In genomic region chr2:130689011-130689410, GRCm38 (mm10) we compare ENCODE assay signal across 17 mouse cellular contexts. TPM values are rescaled to one million over a fixed set of nuclear protein-coding genes. Genes with fewer than 3 reads are reported as not detected.
"Had no signal": no experiment of that assay in that cellular context is flagged by ENCODE, and none has a peak within 500 bp of the region (broad histone marks: within the 10 kb centered on the region; RNA-seq: fewer than 3 reads in every experiment).

No protein-coding gene starts in this region.

- H3K36me3 ChIP-seq: stomach, embryonic 15.5 days had no signal

- H3K4me2 ChIP-seq: lung, embryonic 14.5 days; midbrain, embryonic 12.5 days; midbrain, embryonic 15.5 days; neural tube, embryonic 13.5 days; neural tube, embryonic 15.5 days; stomach, embryonic 15.5 days had no signal

- H3K4me3 ChIP-seq: midbrain, embryonic 10.5 days; midbrain, embryonic 12.5 days; midbrain, embryonic 15.5 days; neural tube, embryonic 13.5 days; neural tube, embryonic 15.5 days; stomach, embryonic 15.5 days had no signal

- DNase-seq: lung, adult 18-20 months; lung, embryonic 14.5 days; lung, postnatal 10 days; lung, postnatal 4 days; right cerebral cortex, postnatal 14 days; thymus, adult 2 months; thymus, postnatal 25 days; thymus, postnatal 4 days had no signal

- H3K27me3 ChIP-seq: midbrain, embryonic 15.5 days; neural tube, embryonic 13.5 days; neural tube, embryonic 15.5 days; stomach, embryonic 15.5 days had no signal

RNA-seq across cellular contexts. Expression of gene Slc4a11, which starts 8.3 kb away (rescaled TPM):
- total RNA-seq: megakaryocyte, adult 5-6 weeks; megakaryocyte-erythroid progenitor cell, adult 5-6 weeks; monocyte, adult 5-6 weeks had no signal
